Mouse (Mus musculus): ENCODE results near the gene Coro2a.

- TF ChIP-seq TCF12 (IDR thresholded peaks at IDR 0.05; ENCODE audit: low read depth, low read length) (no peak), HCFC1 (IDR thresholded peaks at IDR 0.05; ENCODE audit: low read depth, low read length) (no peak), POLR2AphosphoS2 (IDR thresholded peaks at IDR 0.05; ENCODE audit: low read length) (no peak), ZNF384 (IDR thresholded peaks at IDR 0.05; ENCODE audit: low read depth, low read length) (peak; percentile 87), MAX (IDR thresholded peaks at IDR 0.05; ENCODE audit: low read length) (no peak), CTCF (IDR thresholded peaks at IDR 0.05 in 2 of 3, conservative IDR thresholded peaks at IDR 0.05 in 1 of 3; ENCODE audit: control insufficient read depth in 1 of 3, insufficient read depth in 1 of 3, low read depth in 2 of 3, low read length in 3 of 3, poor library complexity in 1 of 3, severe bottlenecking in 1 of 3) (no peak), MXI1 (IDR thresholded peaks at IDR 0.05; ENCODE audit: low read depth, low read length) (0 out of 2 replicates have a peak, but pooled peaks have one; percentile 26), GATA1 (IDR thresholded peaks at IDR 0.05; ENCODE audit: low read depth, low read length) (no peak), POLR2A (IDR thresholded peaks at IDR 0.05; ENCODE audit: control insufficient read depth in 1 of 2, insufficient read depth in 1 of 2, low read depth in 1 of 2, low read length in 2 of 2, poor library complexity in 1 of 2) (no peak), NRF1 (IDR thresholded peaks at IDR 0.05; ENCODE audit: insufficient read depth, low read depth, low read length, poor library complexity, severe bottlenecking) (no peak), USF2 (IDR thresholded peaks at IDR 0.05; ENCODE audit: borderline replicate concordance in 1 of 2, insufficient read depth in 1 of 2, low read depth in 1 of 2, low read length in 2 of 2) (no peak)
Measured at GRCm38 (mm10) chr4:46591833-46592520, 10.0 kb downstream of the Coro2a start.
